Mouse (Mus musculus): ENCODE results near the gene Col4a3.

The Col4a3 gene

GRCm38 (mm10) chr1:82586713-82587399 is at the start of gene Col4a3, which contains the start of gene Col4a4:
Gene Col4a3 (plus strand): TSS chr1:82586921.
Gene Col4a4 (minus strand): TSS chr1:82586849.
- DNase-seq: peak; percentile 97

DNA sequence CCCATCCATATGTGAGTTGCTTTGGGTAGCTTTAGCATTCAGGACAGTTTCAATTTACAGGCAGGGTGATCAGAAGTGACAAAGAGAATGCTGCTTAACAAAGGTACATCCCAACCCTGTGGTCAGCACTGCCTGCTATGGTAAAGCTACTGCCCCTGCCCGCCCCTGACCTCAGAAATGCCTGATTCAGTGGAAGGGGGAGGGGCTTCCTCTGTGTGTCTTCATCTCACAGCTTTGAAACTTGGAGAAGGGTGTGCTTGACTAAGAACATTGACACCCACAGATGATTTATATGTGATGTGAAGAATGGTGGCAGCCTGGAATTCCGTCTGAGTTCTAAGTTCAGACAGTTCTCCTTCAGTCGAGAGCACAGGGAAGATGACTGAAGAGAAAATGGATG is 48.9 kb upstream of the Col4a3 start:
- DNase-seq: peak; percentile 31

DNA sequence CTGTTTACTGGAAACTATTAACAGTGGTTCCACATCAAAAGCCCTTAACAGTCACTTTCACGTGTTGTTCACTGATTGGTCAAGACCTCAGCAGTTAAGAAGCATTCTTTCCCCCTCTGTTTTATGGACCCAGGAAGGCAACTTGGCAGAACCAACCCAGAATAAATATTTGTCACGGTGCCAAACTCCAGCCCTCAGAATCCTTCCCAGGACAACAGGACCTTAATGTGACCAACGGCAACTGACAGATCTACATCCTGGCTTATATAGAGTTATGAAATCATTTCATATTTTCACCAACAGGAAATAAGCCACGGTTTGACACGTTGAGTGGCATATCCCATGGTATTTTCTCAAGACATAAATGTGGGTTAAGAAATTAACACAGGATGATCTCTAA is 46.7 kb upstream of the Col4a3 start:
- DNase-seq: peak; percentile 54

- DNase-seq: no peak
Observed at GRCm38 (mm10) chr1:82543934-82544333, 42.8 kb upstream of the Col4a3 start.

DNA sequence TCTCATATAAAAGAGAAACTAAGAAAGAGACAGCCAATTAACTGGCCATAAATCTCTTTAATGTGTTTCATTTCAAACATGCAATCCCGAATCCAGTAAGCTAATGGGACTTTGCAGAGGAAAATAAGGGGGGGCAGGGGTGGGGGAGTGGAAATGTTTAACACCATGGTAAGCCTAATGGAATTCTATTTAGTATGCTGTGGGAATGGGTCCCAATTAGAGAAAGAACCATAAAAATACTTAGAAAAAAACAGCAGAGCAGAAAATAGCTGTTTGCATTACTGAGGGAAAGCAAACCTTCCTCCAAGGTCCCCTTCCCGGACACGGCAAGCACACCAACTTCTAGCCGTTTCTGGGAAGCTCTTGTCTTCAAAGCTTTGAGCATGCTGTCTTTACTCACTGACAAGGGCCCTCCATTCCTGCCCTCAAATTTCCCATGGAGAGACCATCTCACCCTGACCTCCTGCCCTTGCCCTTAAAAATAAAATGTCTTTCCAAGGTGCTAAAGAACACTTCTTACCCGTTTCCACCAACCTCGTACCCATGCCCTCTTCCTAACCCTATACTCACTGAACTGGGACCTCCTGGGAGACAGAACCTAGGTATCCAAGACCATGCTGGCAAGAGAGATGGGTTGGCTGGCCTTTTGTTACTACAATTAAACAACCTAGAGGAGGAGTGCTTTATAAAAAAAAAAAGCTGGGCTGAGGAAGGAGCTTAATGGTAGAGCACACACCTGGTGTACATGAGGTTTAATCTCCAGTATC is 42.1 kb upstream of the Col4a3 start:
- no peak for DNase-seq

- no peak for DNase-seq
Observed at GRCm38 (mm10) chr1:82545199-82545960, 41.3 kb upstream of the Col4a3 start.

DNA sequence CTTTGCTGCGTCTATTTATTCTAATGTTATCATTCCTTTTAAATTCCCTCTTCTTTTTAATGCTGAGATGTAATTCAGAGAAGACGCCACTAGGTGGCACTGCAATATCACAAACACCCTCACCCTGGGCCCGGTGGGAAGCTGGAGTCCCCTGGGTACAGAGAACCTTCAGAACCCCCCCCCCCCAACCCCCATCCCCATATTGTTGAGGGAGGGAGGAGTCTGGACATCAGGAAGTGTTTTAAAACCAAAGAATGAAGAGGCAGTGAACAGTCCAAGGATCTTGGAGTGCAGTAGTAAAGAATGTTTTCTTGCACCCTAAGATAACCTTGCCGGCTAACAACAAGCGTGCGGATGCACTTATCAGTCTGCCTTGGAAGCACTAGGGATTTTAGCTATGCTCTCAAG is 32.3 kb upstream of the Col4a3 start:
- DNase-seq: peak; percentile 81

GRCm38 (mm10) chr1:82554889-82555288 is 31.8 kb upstream of the Col4a3 start:
- DNase-seq: peak; percentile 90

- DNase-seq: peak; percentile 61
Observed at GRCm38 (mm10) chr1:82560223-82560622, 26.5 kb upstream of the Col4a3 start.

GRCm38 (mm10) chr1:82569405-82569804 is 17.3 kb upstream of the Col4a3 start:
- DNase-seq: peak; percentile 16

GRCm38 (mm10) chr1:82571758-82572157 is 15.0 kb upstream of the Col4a3 start:
- peak; percentile 67 for DNase-seq

DNA sequence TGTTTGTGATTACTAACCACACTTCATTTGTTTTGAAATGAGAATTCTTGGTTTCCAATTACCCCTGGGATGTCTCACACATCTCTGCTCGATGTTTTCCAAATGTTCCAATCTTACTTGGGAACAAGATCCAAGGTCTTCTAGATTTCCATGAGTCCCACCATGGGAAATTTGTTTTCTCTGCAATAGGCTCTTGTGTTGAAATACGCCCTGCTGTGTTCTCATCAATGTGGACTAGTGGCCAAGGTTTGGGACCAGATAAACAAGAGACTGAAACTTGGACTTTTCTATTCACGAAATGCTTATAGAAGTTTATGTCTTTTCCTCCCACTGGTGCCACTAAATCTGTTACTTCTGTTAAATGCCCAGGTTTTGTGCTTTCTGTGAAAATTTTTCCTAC is 11.0 kb upstream of the Col4a3 start:
- peak; percentile 91 for DNase-seq

- DNase-seq: peak; percentile 62
Observed at GRCm38 (mm10) chr1:82576182-82576581, 10.5 kb upstream of the Col4a3 start.

DNA sequence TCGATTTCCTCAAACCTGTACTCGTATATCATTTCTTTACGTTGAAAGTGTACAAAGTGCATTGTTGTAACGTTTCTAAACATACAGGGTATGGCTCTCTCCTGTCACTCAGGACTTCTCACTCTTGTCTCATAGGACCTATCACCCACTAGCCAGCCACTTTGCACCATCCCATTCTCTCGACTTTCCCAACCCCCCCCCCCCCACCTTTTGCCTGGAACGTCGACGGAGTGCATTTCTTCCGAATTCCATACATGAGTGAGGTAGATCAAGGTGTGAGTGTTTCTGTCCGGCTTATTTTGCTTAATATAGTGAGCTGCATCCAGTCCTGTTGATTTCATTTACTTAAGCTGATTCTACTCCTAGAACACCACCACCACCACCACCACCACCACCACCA is 9.4 kb upstream of the Col4a3 start:
- peak; percentile 68 for DNase-seq

DNA sequence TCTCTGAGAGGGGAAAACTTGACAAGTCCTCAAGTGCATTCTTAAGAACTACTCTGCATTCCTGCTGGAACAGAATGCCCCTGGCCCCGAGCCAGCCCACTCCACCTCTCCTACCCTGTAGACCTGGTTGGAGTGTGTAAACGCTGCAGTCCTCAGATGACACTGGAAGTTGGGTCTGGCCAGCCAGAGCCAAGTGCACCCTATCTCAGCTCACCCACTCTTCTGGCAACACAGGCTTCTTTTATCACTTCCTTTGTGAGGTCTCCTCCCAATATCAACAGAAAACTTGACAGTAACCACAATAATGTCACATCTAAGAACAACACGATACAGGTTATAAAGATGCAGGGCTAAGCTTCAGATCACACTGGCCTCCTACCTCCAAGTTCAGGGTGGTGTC is 8.8 kb upstream of the Col4a3 start:
- peak; percentile 98 for DNase-seq

DNA sequence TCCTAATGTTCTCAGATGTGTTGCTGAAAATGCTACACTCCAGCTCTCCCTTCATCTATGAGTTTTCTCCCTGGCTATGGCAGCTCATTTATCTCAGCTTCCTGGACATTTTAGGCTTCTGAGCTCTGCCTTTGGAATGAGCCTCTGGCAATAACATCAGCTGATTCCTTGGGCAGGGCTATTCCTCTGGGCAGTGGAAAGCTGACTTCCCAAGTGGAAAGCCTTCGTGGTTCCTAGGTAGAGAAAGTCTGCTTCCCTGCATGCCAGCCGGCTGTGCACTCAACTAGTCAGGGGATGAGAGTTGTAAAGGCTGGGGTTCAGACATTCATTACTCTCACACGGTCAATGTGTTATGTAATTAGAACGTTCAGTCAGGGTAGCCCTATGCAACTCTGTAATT is 8.4 kb upstream of the Col4a3 start:
- DNase-seq: peak; percentile 91

DNA sequence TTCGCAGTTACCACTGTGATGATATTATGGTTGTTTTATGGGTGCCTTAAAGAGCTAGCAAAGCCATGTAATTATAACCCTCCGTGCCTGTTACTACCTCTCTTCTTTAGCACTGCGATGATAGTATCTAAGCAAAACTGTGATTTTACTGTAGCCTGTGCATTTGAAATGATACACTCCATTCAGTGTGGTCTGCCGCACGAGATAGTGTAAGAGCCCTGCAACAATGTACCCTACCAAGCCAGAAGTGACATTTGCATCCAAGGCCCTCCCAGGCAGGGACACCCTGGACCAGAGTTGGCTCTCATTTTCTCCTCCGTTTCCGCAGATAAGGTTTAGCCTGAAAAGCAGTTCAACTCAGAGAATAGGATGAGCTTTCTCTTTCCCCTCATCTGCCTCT is 740 bp upstream of the Col4a3 start:
- peak; percentile 93 for DNase-seq

- DNase-seq: peak; percentile 83
Observed at GRCm38 (mm10) chr1:82590266-82590665, 3.5 kb downstream of the Col4a3 start.

DNA sequence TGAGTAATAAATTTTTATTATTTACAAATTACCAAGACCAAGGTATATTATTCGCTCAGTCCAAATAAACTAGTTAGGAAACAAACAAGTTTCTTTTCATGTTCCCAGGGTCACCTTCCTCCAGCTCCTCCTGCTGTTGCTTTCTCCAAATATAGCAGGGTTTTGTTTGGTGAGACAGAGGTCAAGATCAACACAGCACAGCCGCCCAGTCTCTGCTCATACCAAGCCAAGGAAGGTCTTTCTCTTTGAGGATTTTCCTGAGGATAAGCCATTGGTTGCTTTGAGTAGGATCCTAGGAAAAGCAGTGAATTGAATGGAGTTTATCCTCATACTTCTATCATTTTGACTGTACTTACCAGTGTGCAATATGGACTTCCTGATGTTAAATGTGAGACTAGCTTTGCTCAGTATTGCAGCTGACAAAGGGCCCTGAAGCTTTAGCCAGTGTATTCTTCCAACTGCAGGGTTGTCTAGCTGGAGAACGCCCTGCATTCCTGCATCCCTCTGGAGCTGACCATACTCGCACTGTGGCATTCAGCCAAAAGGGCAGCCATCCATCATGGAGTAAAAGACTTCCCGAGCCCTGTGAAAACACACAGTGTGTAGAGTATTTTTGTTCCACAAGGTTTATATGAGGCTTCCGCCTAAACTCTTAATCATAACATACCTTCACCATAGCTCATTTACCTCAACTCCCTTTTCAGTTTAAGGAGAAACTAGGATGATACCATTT is 10.3 kb downstream of the Col4a3 start:
- DNase-seq: peak; percentile 91

DNA sequence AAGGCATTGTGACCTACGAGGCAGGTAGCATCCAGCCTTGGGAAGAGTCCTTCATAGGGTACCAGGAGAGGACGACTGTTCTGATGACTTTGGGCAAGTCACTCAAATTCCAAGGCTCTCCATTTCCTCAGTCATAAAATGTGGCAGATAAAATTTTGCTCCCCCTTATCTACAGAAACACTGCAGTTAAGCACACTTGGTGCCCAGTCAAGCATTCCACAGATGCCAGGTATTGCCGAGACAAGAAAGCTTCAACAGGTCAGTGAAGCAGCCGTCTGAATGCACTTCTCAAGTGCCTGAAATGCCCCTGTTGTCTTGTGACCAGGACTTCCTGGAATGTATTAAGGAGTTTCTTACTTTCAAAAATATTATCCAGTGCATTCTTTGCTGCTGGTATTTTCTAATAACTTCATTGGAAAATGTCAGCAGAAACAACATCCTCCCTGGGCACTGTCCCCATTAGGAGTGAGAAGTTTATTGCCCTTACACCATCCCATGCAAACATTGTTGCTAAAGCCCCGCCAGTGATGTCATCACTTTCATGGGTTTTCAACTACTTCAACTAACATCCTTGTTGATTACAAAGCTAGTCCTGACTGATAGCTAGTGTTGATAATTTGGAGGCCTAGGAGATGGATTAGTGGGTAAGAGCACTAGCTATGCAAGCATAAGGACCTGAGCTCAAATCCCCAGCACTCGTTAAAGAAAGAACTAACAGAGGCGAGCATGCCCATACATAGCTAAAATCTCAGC is 16.7 kb downstream of the Col4a3 start:
- DNase-seq: peak; percentile 66

- peak; percentile 73 for DNase-seq
Observed at GRCm38 (mm10) chr1:82605347-82605746, 18.6 kb downstream of the Col4a3 start.

GRCm38 (mm10) chr1:82605856-82606255 is 19.1 kb downstream of the Col4a3 start:
- DNase-seq: peak; percentile 73
